ENCODE assay signal across 8 mouse cellular contexts in genomic region chr10:9272243-9272642, GRCm38 (mm10).
DNase-seq lines count a peak whose midpoint lies in the region; ATAC-seq and TF ChIP-seq lines count a peak whose summit lies in the region.

No protein-coding gene starts in this region.

- H3K9me3 ChIP-seq in forebrain, postnatal 0 days (ENCODE audit: low read length) = no peaks in the 10 kb centered on the region
- H3K9me3 ChIP-seq in liver, embryonic 12.5 days (replicated peaks) = no peaks in the 10 kb centered on the region

- no peak for TF ChIP-seq CTCF in forebrain, postnatal 0 days (IDR thresholded peaks at IDR 0.05; ENCODE audit: low read depth)

- peak; percentile 29 to 43 for DNase-seq in right cerebral cortex, postnatal 10 days (ENCODE audit: low spot score in 2 of 2)
- DNase-seq in right cerebral cortex, adult 2 months (ENCODE audit: low spot score in 2 of 2) = no peak
- DNase-seq in forebrain, postnatal 0 days = peak; percentile 65
- DNase-seq in layer of hippocampus, postnatal 10 days (ENCODE audit: low spot score in 2 of 2) = peak; percentile 38 to 45
- peak; percentile 27 for DNase-seq in retina, embryonic 14.5 days (ENCODE audit: low spot score)
- no peak for DNase-seq in frontal cortex, postnatal 14 days (ENCODE audit: low spot score in 2 of 2)
- no peak for DNase-seq in cerebellum, adult 11 months

- H3K27ac ChIP-seq in forebrain, postnatal 0 days (ENCODE audit: low read depth, low read length) = no peak overlapping the region
- no peak overlapping the region for H3K27ac ChIP-seq in liver, embryonic 12.5 days

- H3K4me2 ChIP-seq in forebrain, postnatal 0 days (ENCODE audit: low read depth) = peak overlapping the region; percentile 23; the same call in 1 of the 2 replicates
- H3K4me2 ChIP-seq in liver, embryonic 12.5 days = no peak overlapping the region

- no peak overlapping the region for H3K9ac ChIP-seq in forebrain, postnatal 0 days
- no peak overlapping the region for H3K9ac ChIP-seq in liver, embryonic 12.5 days

- peak; percentile 81 for ATAC-seq in forebrain, postnatal 0 days
- ATAC-seq in liver, embryonic 12.5 days = no peak

- no peak overlapping the region for H3K4me3 ChIP-seq in forebrain, postnatal 0 days (ENCODE audit: low read depth, low read length)
- no peak overlapping the region for H3K4me3 ChIP-seq in liver, embryonic 12.5 days

- 4% methylated on average over 5 of the region's 5 CpGs for WGBS in forebrain, postnatal 0 days
- 66% methylated on average over 5 of the region's 5 CpGs for whole genome bisulfite sequencing in liver, embryonic 12.5 days (ENCODE audit: insufficient replicate concordance)

- H3K4me1 ChIP-seq in forebrain, postnatal 0 days (ENCODE audit: insufficient read depth) = 0 out of 2 replicates have a peak, but pooled peaks cover 7% of the 10 kb centered on the region
- H3K4me1 ChIP-seq in liver, embryonic 12.5 days = no peaks in the 10 kb centered on the region

- no peaks in the 10 kb centered on the region for H3K36me3 ChIP-seq in forebrain, postnatal 0 days (ENCODE audit: insufficient read depth)
- H3K36me3 ChIP-seq in liver, embryonic 12.5 days = no peaks in the 10 kb centered on the region

- H3K27me3 ChIP-seq in forebrain, postnatal 0 days (ENCODE audit: insufficient read depth, low read length) = no peaks in the 10 kb centered on the region
- H3K27me3 ChIP-seq in liver, embryonic 12.5 days (replicated peaks) = no peaks in the 10 kb centered on the region

Comparison
In these comparisons a context has a peak if more than half of its experiments do, and no peak if none do; other contexts are left out.
1. DNase-seq: peak in right cerebral cortex, postnatal 10 days (2 of 2), forebrain, postnatal 0 days (single experiment), layer of hippocampus, postnatal 10 days (2 of 2) and retina, embryonic 14.5 days (single experiment); none in right cerebral cortex, adult 2 months (0 of 2), frontal cortex, postnatal 14 days (0 of 2) and cerebellum, adult 11 months (single experiment).